Mouse (Mus musculus) kidney, adult 2 months (tissue): Measurements from ENCODE around the gene Stt3b.

Experiments used
- CTCF ChIP-seq: fragments of 200-500 bp; conservative IDR thresholded peaks from 2 replicates; pipeline ENCODE4 v1.5.1; 2011; ENCODE audit warnings: low read depth, mild to moderate bottlenecking, control low read depth, low read length, moderate library complexity, mixed read lengths; ENCODE audit not compliant: insufficient read depth, insufficient read length
- POLR2A ChIP-seq: fragments of 200-500 bp; IDR thresholded peaks from one replicate; pipeline ENCODE4 v1.6.1; 2011; ENCODE audit warnings: low read depth, low read length, control low read depth

DNA sequence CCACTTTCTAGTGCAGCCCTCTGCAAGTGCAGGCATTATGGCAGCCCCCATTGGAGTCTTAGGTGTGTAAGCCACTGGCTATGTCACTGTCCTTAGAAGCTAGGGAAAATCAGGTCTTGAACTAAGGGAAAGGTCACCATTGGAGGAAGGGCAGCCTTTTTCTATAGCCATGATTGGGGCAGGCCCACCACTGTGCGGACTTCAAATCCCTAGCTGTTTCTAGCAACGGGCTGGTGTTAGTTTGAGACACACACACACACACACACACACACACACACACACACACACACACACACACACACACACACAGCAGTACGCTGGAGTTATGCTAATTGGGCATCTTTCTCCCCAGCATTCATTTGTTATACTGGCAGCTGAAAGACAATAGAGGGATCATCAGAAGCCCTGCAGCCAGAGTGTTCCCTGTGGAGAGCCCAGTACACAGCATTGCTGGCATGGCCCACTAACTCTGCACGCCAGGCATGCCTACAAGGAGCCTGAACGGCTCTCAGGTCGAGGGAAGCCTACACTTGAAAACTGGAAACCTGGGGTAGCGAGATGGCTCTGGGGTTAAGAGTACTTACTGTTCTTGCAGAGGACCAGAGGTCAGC is 85.4 kb downstream of the Stt3b start:
- TF ChIP-seq CTCF (no peak), POLR2A (no peak)
